Mouse (Mus musculus) limb, embryonic 13.5 days (tissue): ENCODE results near the gene Camk1d. TPM values are rescaled to one million over a fixed set of nuclear protein-coding genes. Genes with fewer than 3 reads are reported as not detected.

Experiments used
- ATAC-seq: fragments of 200-750 bp; cut with Nextera tagmentation; 2 replicates; pipeline ENCODE4 v1.8.0; 2017; ENCODE audit warnings: low read depth, moderate number of reproducible peaks, moderate TSS enrichment; ENCODE audit not compliant: low FRiP score
- H3K27ac ChIP-seq: fragments of 300-500 bp; sonication (generic); 2 replicates; pipeline ENCODE4 v1.5.1; 2015; ENCODE audit warnings: inconsistent platforms, mild to moderate bottlenecking, moderate library complexity
- H3K27me3 ChIP-seq: fragments of 300-500 bp; sonication (generic); 2 replicates; pipeline ENCODE4 v1.6.1; 2015; ENCODE audit warnings: mild to moderate bottlenecking, inconsistent platforms
- H3K36me3 ChIP-seq: fragments of 300-500 bp; sonication (generic); 2 replicates; pipeline ENCODE4 v1.6.1; 2015; ENCODE audit warnings: inconsistent platforms, mild to moderate bottlenecking, moderate library complexity
- H3K4me1 ChIP-seq: fragments of 300-500 bp; sonication (generic); 2 replicates; pipeline ENCODE4 v1.6.1; 2015; ENCODE audit warnings: inconsistent platforms
- H3K4me2 ChIP-seq: fragments of 300-500 bp; sonication (generic); replicated peaks from 2 replicates; pipeline ENCODE4 v1.6.1; 2015; ENCODE audit warnings: inconsistent platforms, mild to moderate bottlenecking, moderate library complexity
- H3K4me3 ChIP-seq: fragments of 300-500 bp; sonication (generic); 2 replicates; pipeline ENCODE4 v1.5.1; 2015; ENCODE audit warnings: moderate library complexity, mild to moderate bottlenecking, inconsistent platforms
- H3K9ac ChIP-seq: fragments of 300-500 bp; sonication (generic); 2 replicates; pipeline ENCODE4 v1.6.1; 2015; ENCODE audit warnings: mild to moderate bottlenecking, inconsistent platforms
- H3K9me3 ChIP-seq: fragments of 300-500 bp; sonication (generic); 2 replicates; pipeline ENCODE4 v1.6.1; 2016; ENCODE audit warnings: inconsistent platforms
- WGBS: fragments of 180-500 bp; shearing (Covaris S2); methylation state at CpG from one replicate; pipeline ENCODE4 v1.1.7; 2015; 5-methylcytosine and 5-hydroxymethylcytosine counted together
- polyA plus RNA-seq: library from polyadenylated mRNA; unstranded; fragments of >200 nt; fragmentation: Nextera tagmentation; extraction: Ambion mirVana; gene quantifications from 2 replicates; pipeline ENCODE4 v1.2.1, GENCODE M21; 2015

Camk1d gene
- polyA plus RNA-seq, 1 experiment from 2014 or later: 2.9 TPM

GRCm38 (mm10) chr2:5584318-5585027 is 129.8 kb downstream of the Camk1d start:
- ATAC-seq: no peak
- Histone ChIP-seq H3K4me2 (no peak overlapping the region), H3K27me3 (no peaks in the 10 kb centered on the region), H3K27ac (no peak overlapping the region), H3K9ac (no peak overlapping the region), H3K36me3 (no peaks in the 10 kb centered on the region), H3K9me3 (no peaks in the 10 kb centered on the region), H3K4me3 (no peak overlapping the region), H3K4me1 (peaks cover 3% of the 10 kb centered on the region; the same call in 1 of the 2 replicates)
- 78% methylated on average over 6 of the region's 6 CpGs for WGBS

GRCm38 (mm10) chr2:5579391-5579790 is 134.9 kb downstream of the Camk1d start:
- Histone ChIP-seq H3K4me2 (no peak overlapping the region), H3K36me3 (no peaks in the 10 kb centered on the region), H3K9me3 (no peaks in the 10 kb centered on the region), H3K4me3 (no peak overlapping the region), H3K4me1 (no peaks in the 10 kb centered on the region; the same call in 1 of the 2 replicates), H3K27ac (no peak overlapping the region), H3K9ac (no peak overlapping the region), H3K27me3 (no peaks in the 10 kb centered on the region)
- no peak for ATAC-seq
- WGBS: 65% methylated on average over 4 of the region's 4 CpGs

- H3K4me3 ChIP-seq: no peak overlapping the region
- H3K4me1 ChIP-seq: no peaks in the 10 kb centered on the region; the same call in 1 of the 2 replicates
- no peak overlapping the region for H3K9ac ChIP-seq
- H3K4me2 ChIP-seq: no peak overlapping the region
- no peaks in the 10 kb centered on the region for H3K36me3 ChIP-seq
- H3K27me3 ChIP-seq: no peaks in the 10 kb centered on the region
- 67% methylated on average over 9 of the region's 9 CpGs for WGBS
- no peak overlapping the region for H3K27ac ChIP-seq
- no peaks in the 10 kb centered on the region for H3K9me3 ChIP-seq
- ATAC-seq: no peak
Measured at GRCm38 (mm10) chr2:5577399-5578129, 136.8 kb downstream of the Camk1d start.

- no peaks in the 10 kb centered on the region for H3K9me3 ChIP-seq
- no peak overlapping the region for H3K4me3 ChIP-seq
- H3K36me3 ChIP-seq: no peaks in the 10 kb centered on the region
- H3K4me1 ChIP-seq: 0 out of 2 replicates have a peak, but pooled peaks cover 3% of the 10 kb centered on the region
- 80% methylated on average over 10 of the region's 10 CpGs for WGBS
- no peaks in the 10 kb centered on the region for H3K27me3 ChIP-seq
- no peak for ATAC-seq
- H3K27ac ChIP-seq: no peak overlapping the region
- H3K9ac ChIP-seq: no peak overlapping the region
- H3K4me2 ChIP-seq: no peak overlapping the region
Measured at GRCm38 (mm10) chr2:5572314-5573006, 141.9 kb downstream of the Camk1d start.

- ATAC-seq: no peak
- Histone ChIP-seq H3K4me1 (0 out of 2 replicates have a peak, but pooled peaks cover 3% of the 10 kb centered on the region), H3K27ac (no peak overlapping the region), H3K9ac (no peak overlapping the region), H3K4me3 (no peak overlapping the region), H3K36me3 (no peaks in the 10 kb centered on the region), H3K27me3 (no peaks in the 10 kb centered on the region), H3K9me3 (no peaks in the 10 kb centered on the region), H3K4me2 (no peak overlapping the region)
- 82% methylated on average over 5 of the region's 5 CpGs for WGBS
Measured at GRCm38 (mm10) chr2:5566611-5567010, 147.7 kb downstream of the Camk1d start.

- Histone ChIP-seq H3K27me3 (no peaks in the 10 kb centered on the region), H3K4me2 (no peak overlapping the region), H3K4me3 (no peak overlapping the region), H3K9ac (no peak overlapping the region), H3K4me1 (no peaks in the 10 kb centered on the region), H3K36me3 (no peaks in the 10 kb centered on the region), H3K27ac (no peak overlapping the region), H3K9me3 (no peaks in the 10 kb centered on the region)
- 69% methylated on average over 4 of the region's 4 CpGs for WGBS
- ATAC-seq: no peak
Measured at GRCm38 (mm10) chr2:5563685-5564084, 150.6 kb downstream of the Camk1d start.

- Histone ChIP-seq H3K36me3 (no peaks in the 10 kb centered on the region), H3K9me3 (no peaks in the 10 kb centered on the region), H3K4me1 (no peaks in the 10 kb centered on the region), H3K9ac (no peak overlapping the region), H3K27me3 (no peaks in the 10 kb centered on the region), H3K27ac (no peak overlapping the region), H3K4me2 (no peak overlapping the region), H3K4me3 (no peak overlapping the region)
- WGBS: 84% methylated on average over 3 of the region's 3 CpGs
- no peak for ATAC-seq
Measured at GRCm38 (mm10) chr2:5561446-5561845, 152.9 kb downstream of the Camk1d start.

GRCm38 (mm10) chr2:5553264-5553663 is 161.1 kb downstream of the Camk1d start:
- WGBS: 89% methylated on average over 3 of the region's 3 CpGs
- H3K4me1 ChIP-seq: no peaks in the 10 kb centered on the region
- no peak overlapping the region for H3K9ac ChIP-seq
- H3K4me2 ChIP-seq: no peak overlapping the region
- ATAC-seq: no peak
- H3K9me3 ChIP-seq: no peaks in the 10 kb centered on the region
- H3K4me3 ChIP-seq: no peak overlapping the region
- no peaks in the 10 kb centered on the region for H3K27me3 ChIP-seq
- no peak overlapping the region for H3K27ac ChIP-seq
- no peaks in the 10 kb centered on the region for H3K36me3 ChIP-seq

- no peak overlapping the region for H3K4me3 ChIP-seq
- no peaks in the 10 kb centered on the region for H3K36me3 ChIP-seq
- no peaks in the 10 kb centered on the region for H3K4me1 ChIP-seq
- H3K9ac ChIP-seq: no peak overlapping the region
- H3K4me2 ChIP-seq: no peak overlapping the region
- WGBS: 83% methylated on average over 5 of the region's 5 CpGs
- no peaks in the 10 kb centered on the region for H3K27me3 ChIP-seq
- no peaks in the 10 kb centered on the region for H3K9me3 ChIP-seq
- no peak overlapping the region for H3K27ac ChIP-seq
- no peak for ATAC-seq
Measured at GRCm38 (mm10) chr2:5551758-5552255, 162.5 kb downstream of the Camk1d start.

- Histone ChIP-seq H3K4me3 (no peak overlapping the region), H3K27ac (no peak overlapping the region), H3K9me3 (no peaks in the 10 kb centered on the region), H3K36me3 (no peaks in the 10 kb centered on the region), H3K9ac (no peak overlapping the region), H3K4me1 (no peaks in the 10 kb centered on the region), H3K27me3 (no peaks in the 10 kb centered on the region), H3K4me2 (no peak overlapping the region)
- WGBS: 77% methylated on average over 2 of the region's 2 CpGs
- no peak for ATAC-seq
Measured at GRCm38 (mm10) chr2:5549334-5549733, 165.0 kb downstream of the Camk1d start.

GRCm38 (mm10) chr2:5548872-5549271 is 165.4 kb downstream of the Camk1d start:
- H3K4me2 ChIP-seq: no peak overlapping the region
- H3K9me3 ChIP-seq: no peaks in the 10 kb centered on the region
- no peak for ATAC-seq
- H3K27ac ChIP-seq: no peak overlapping the region
- no peaks in the 10 kb centered on the region for H3K4me1 ChIP-seq
- 92% methylated on average over 4 of the region's 4 CpGs for WGBS
- H3K4me3 ChIP-seq: no peak overlapping the region
- no peak overlapping the region for H3K9ac ChIP-seq
- no peaks in the 10 kb centered on the region for H3K27me3 ChIP-seq
- no peaks in the 10 kb centered on the region for H3K36me3 ChIP-seq

GRCm38 (mm10) chr2:5540870-5541269 is 173.4 kb downstream of the Camk1d start:
- Histone ChIP-seq H3K4me2 (no peak overlapping the region), H3K27ac (no peak overlapping the region), H3K4me3 (no peak overlapping the region), H3K36me3 (no peaks in the 10 kb centered on the region), H3K9me3 (no peaks in the 10 kb centered on the region), H3K27me3 (no peaks in the 10 kb centered on the region), H3K9ac (no peak overlapping the region), H3K4me1 (no peaks in the 10 kb centered on the region)
- WGBS: 70% methylated on average over 3 of the region's 3 CpGs
- ATAC-seq: no peak
